ENCODE assay signal across 8 mouse cellular contexts in the genomic region with DNA sequence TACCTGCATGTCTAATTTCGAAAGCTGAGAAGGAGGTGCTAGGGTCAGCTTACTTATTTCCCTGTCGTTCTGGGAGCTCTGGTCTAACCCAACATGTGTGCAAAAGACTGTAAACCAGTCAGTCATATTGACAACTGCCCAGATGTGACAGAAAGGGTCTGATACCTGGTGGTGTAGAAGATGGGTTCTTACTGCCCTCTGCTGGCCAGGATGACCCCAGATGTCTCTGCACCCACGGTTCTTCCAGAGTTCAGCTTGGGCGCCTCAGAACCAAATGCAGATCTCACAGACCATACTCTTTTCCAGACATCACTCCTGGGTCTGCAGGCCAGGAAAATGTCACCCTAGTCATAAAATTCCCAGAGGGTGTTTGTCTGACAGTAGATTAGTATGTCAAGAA. TPM values are rescaled to one million over a fixed set of nuclear protein-coding genes. Genes with fewer than 3 reads are reported as not detected.
DNase-seq lines count a peak whose midpoint lies in the region; ATAC-seq and TF ChIP-seq lines count a peak whose summit lies in the region.

No protein-coding gene starts in this region.

- no peak overlapping the region for H3K27ac ChIP-seq in forebrain, embryonic 10.5 days
- no peak overlapping the region for H3K27ac ChIP-seq in forebrain, embryonic 16.5 days (ENCODE audit: low read length)
- H3K27ac ChIP-seq in bone marrow macrophage, adult 2 months (ENCODE audit: insufficient read depth, low read depth, low read length): no peak overlapping the region

- no peaks in the 10 kb centered on the region for H3K9me3 ChIP-seq in forebrain, embryonic 10.5 days
- H3K9me3 ChIP-seq in forebrain, embryonic 16.5 days (ENCODE audit: control insufficient read depth, low read length): no peaks in the 10 kb centered on the region

- no peak overlapping the region for H3K9ac ChIP-seq in forebrain, embryonic 16.5 days (replicated peaks; ENCODE audit: low read depth, low read length)

- WGBS in forebrain, embryonic 10.5 days: 48% methylated on average over 4 of the region's 4 CpGs
- 58% methylated on average over 4 of the region's 4 CpGs for WGBS in forebrain, embryonic 16.5 days
- WGBS in lung, adult 2 months: 34% methylated on average over 4 of the region's 4 CpGs

- H3K27me3 ChIP-seq in forebrain, embryonic 10.5 days (ENCODE audit: poor library complexity, severe bottlenecking): no peaks in the 10 kb centered on the region
- H3K27me3 ChIP-seq in forebrain, embryonic 16.5 days (replicated peaks; ENCODE audit: control insufficient read depth, insufficient read depth, low read length): no peaks in the 10 kb centered on the region

- peak; percentile 20 for DNase-seq in forebrain, embryonic 10.5 days (ENCODE audit: extremely low spot score, low spot score)
- peak; percentile 75 to 80 for DNase-seq in B cell, adult 2 months
- DNase-seq in heart, postnatal 14 days: peak; percentile 57 to 68
- peak; percentile 63 for DNase-seq in lung, adult 2 months
- DNase-seq in spleen, postnatal 14 days (ENCODE audit: low spot score in 2 of 2): peak; percentile 27 to 44
- DNase-seq in MN1 (ENCODE audit: low spot score): no peak

- H3K4me1 ChIP-seq in forebrain, embryonic 10.5 days: no peaks in the 10 kb centered on the region
- H3K4me1 ChIP-seq in forebrain, embryonic 16.5 days (replicated peaks; ENCODE audit: control insufficient read depth, insufficient read depth, low read length): no peaks in the 10 kb centered on the region
- peaks cover 5% of the 10 kb centered on the region; the same call in 1 of the 2 replicates for H3K4me1 ChIP-seq in bone marrow macrophage, adult 2 months (ENCODE audit: control insufficient read depth, insufficient read depth, low read length)
- no peaks in the 10 kb centered on the region for H3K4me1 ChIP-seq in lung, adult 2 months (ENCODE audit: control insufficient read depth, insufficient read depth, low read length)

- no peak for TF ChIP-seq POLR2A in bone marrow macrophage, adult 2 months (IDR thresholded peaks at IDR 0.05; ENCODE audit: borderline replicate concordance, low read depth, low read length)
- no peak for TF ChIP-seq POLR2A in lung, adult 2 months (IDR thresholded peaks at IDR 0.05; ENCODE audit: borderline replicate concordance, extremely low read depth, low read depth, low read length)

- TF ChIP-seq CTCF in bone marrow macrophage, adult 2 months (IDR thresholded peaks at IDR 0.05; ENCODE audit: low read depth, low read length): peak; percentile 70
- TF ChIP-seq CTCF in lung, adult 2 months (IDR thresholded peaks at IDR 0.05; ENCODE audit: insufficient read depth, low read length): peak; percentile 81

- no peak overlapping the region for H3K4me2 ChIP-seq in forebrain, embryonic 16.5 days (ENCODE audit: low read length)

- no peak overlapping the region for H3K4me3 ChIP-seq in forebrain, embryonic 10.5 days
- no peak overlapping the region for H3K4me3 ChIP-seq in forebrain, embryonic 16.5 days (replicated peaks; ENCODE audit: low read length)
- H3K4me3 ChIP-seq in bone marrow macrophage, adult 2 months (ENCODE audit: insufficient read depth, low read length): no peak overlapping the region
- no peak overlapping the region for H3K4me3 ChIP-seq in lung, adult 2 months (replicated peaks; ENCODE audit: extremely low read depth, low read depth, low read length)

- ATAC-seq in forebrain, embryonic 16.5 days: no peak

- H3K36me3 ChIP-seq in forebrain, embryonic 10.5 days (replicated peaks): no peaks in the 10 kb centered on the region
- H3K36me3 ChIP-seq in forebrain, embryonic 16.5 days (ENCODE audit: control insufficient read depth, insufficient read depth): no peaks in the 10 kb centered on the region

- intact Hi-C loops in heart, postnatal 14 days (cut with DNase I): loop anchor here (1.0 to 5.0 kb wide), 2 partner anchors 64 to 252 kb away; no protein-coding TSS in a partner anchor

RNA-seq across cellular contexts. Expression of gene Gramd1b, which starts 51.9 kb away (rescaled TPM):
- polyA plus RNA-seq in forebrain, embryonic 10.5 days (2016; fragmentation: Nextera tagmentation; extraction: Ambion mirVana): 3.3 and 3.8 TPM in 2 replicates
- polyA plus RNA-seq in forebrain, embryonic 16.5 days (2015; fragmentation: Nextera tagmentation; extraction: Ambion mirVana): 18.6 and 19.5 TPM in 2 replicates
- 40.8 and 44.2 TPM in 2 replicates for polyA plus RNA-seq in bone marrow macrophage, adult 2 months (2012; ENCODE audit: insufficient read depth, insufficient read length, missing spikeins)
- 10 to 100 TPM; 19.2 to 24.5 TPM for total RNA-seq in heart, postnatal 14 days (2021)
- 14.9 and 19.0 TPM in 2 replicates for polyA plus RNA-seq in lung, adult 2 months (2012; rRNA removed)
